Mouse (Mus musculus): ENCODE measurements at regions not wholly inside any gene's neighbourhood (a gene's known extent, or its start where the extent isn't known, plus 50 kb on each side); places are given as distances from the start of the nearest gene placed in this dataset.

GRCm38 (mm10) chr12:15649906-15650305 is 166.8 kb downstream of the Trib2 start:
- WGBS: 72% methylated on average over 4 of the region's 4 CpGs
- H3K36me3 ChIP-seq: no peaks in the 10 kb centered on the region
- no peak overlapping the region for H3K4me2 ChIP-seq (replicated peaks)
- no peaks in the 10 kb centered on the region for H3K4me1 ChIP-seq
- H3K27me3 ChIP-seq (replicated peaks): no peaks in the 10 kb centered on the region
- no peak overlapping the region for H3K9ac ChIP-seq
- H3K9me3 ChIP-seq: no peaks in the 10 kb centered on the region
- ATAC-seq (ENCODE audit: low FRiP score, low read depth): no peak
- H3K27ac ChIP-seq: no peak overlapping the region
- H3K4me3 ChIP-seq: no peak overlapping the region

GRCm38 (mm10) chr12:15649226-15649625 is 167.5 kb downstream of the Trib2 start:
- Histone ChIP-seq H3K9me3 (no peaks in the 10 kb centered on the region), H3K27me3 (replicated peaks) (no peaks in the 10 kb centered on the region), H3K4me3 (no peak overlapping the region), H3K36me3 (no peaks in the 10 kb centered on the region), H3K4me1 (no peaks in the 10 kb centered on the region), H3K4me2 (replicated peaks) (no peak overlapping the region), H3K27ac (no peak overlapping the region), H3K9ac (no peak overlapping the region)
- 83% methylated on average over 1 of the region's 1 CpGs for WGBS
- ATAC-seq (ENCODE audit: low FRiP score, low read depth): no peak

GRCm38 (mm10) chr12:15644074-15644672 is 172.5 kb downstream of the Trib2 start:
- Histone ChIP-seq H3K4me1 (0 out of 2 replicates have a peak, but pooled peaks cover 3% of the 10 kb centered on the region), H3K4me3 (no peak overlapping the region), H3K27me3 (replicated peaks) (no peaks in the 10 kb centered on the region), H3K9me3 (no peaks in the 10 kb centered on the region), H3K36me3 (no peaks in the 10 kb centered on the region), H3K9ac (no peak overlapping the region), H3K27ac (no peak overlapping the region), H3K4me2 (replicated peaks) (no peak overlapping the region)
- ATAC-seq (ENCODE audit: low FRiP score, low read depth): no peak
- WGBS: 66% methylated on average over 9 of the region's 9 CpGs

- Histone ChIP-seq H3K27ac (no peak overlapping the region), H3K4me2 (replicated peaks) (no peak overlapping the region), H3K27me3 (replicated peaks) (no peaks in the 10 kb centered on the region), H3K9ac (no peak overlapping the region), H3K9me3 (no peaks in the 10 kb centered on the region), H3K36me3 (no peaks in the 10 kb centered on the region), H3K4me1 (peaks cover 5% of the 10 kb centered on the region; the same call in 1 of the 2 replicates), H3K4me3 (no peak overlapping the region)
- no peak for ATAC-seq (ENCODE audit: low FRiP score, low read depth)
- WGBS: 75% methylated on average over 3 of the region's 3 CpGs
Observed at GRCm38 (mm10) chr12:15643669-15644068, 173.1 kb downstream of the Trib2 start.

GRCm38 (mm10) chr12:15640320-15640719 is 176.4 kb downstream of the Trib2 start:
- ATAC-seq (ENCODE audit: low FRiP score, low read depth): no peak
- peaks cover 5% of the 10 kb centered on the region; the same call in 1 of the 2 replicates for H3K4me1 ChIP-seq
- 68% methylated on average over 5 of the region's 5 CpGs for WGBS
- no peak overlapping the region for H3K27ac ChIP-seq
- H3K36me3 ChIP-seq: no peaks in the 10 kb centered on the region
- no peaks in the 10 kb centered on the region for H3K27me3 ChIP-seq (replicated peaks)
- H3K4me2 ChIP-seq (replicated peaks): no peak overlapping the region
- H3K9ac ChIP-seq: no peak overlapping the region
- no peak overlapping the region for H3K4me3 ChIP-seq
- no peaks in the 10 kb centered on the region for H3K9me3 ChIP-seq

GRCm38 (mm10) chr12:15629971-15630370 is 186.8 kb downstream of the Trib2 start:
- 77% methylated on average over 3 of the region's 3 CpGs for WGBS
- Histone ChIP-seq H3K4me2 (replicated peaks) (no peak overlapping the region), H3K36me3 (no peaks in the 10 kb centered on the region), H3K9ac (no peak overlapping the region), H3K9me3 (no peaks in the 10 kb centered on the region), H3K4me1 (no peaks in the 10 kb centered on the region), H3K4me3 (no peak overlapping the region), H3K27ac (no peak overlapping the region), H3K27me3 (replicated peaks) (no peaks in the 10 kb centered on the region)
- ATAC-seq (ENCODE audit: low FRiP score, low read depth): no peak

GRCm38 (mm10) chr12:15619521-15619920 is 197.2 kb downstream of the Trib2 start:
- 89% methylated on average over 2 of the region's 2 CpGs for WGBS
- no peak overlapping the region for H3K9ac ChIP-seq
- ATAC-seq (ENCODE audit: low FRiP score, low read depth): no peak

GRCm38 (mm10) chr12:15617312-15617711 is 199.4 kb downstream of the Trib2 start:
- no peak for ATAC-seq (ENCODE audit: low FRiP score, low read depth)
- H3K27me3 ChIP-seq (replicated peaks): no peaks in the 10 kb centered on the region
- no peak overlapping the region for H3K9ac ChIP-seq
- no peaks in the 10 kb centered on the region for H3K9me3 ChIP-seq
- WGBS: 59% methylated on average over 1 of the region's 1 CpGs
- no peak overlapping the region for H3K4me3 ChIP-seq
- H3K4me1 ChIP-seq: no peaks in the 10 kb centered on the region
- H3K36me3 ChIP-seq: no peaks in the 10 kb centered on the region
- H3K27ac ChIP-seq: no peak overlapping the region
- H3K4me2 ChIP-seq (replicated peaks): no peak overlapping the region

More at GRCm38 (mm10) chr12:15619521-15619920, 197.2 kb downstream of the Trib2 start:
- no peak overlapping the region for H3K4me3 ChIP-seq
- no peak overlapping the region for H3K27ac ChIP-seq
- no peak overlapping the region for H3K4me2 ChIP-seq (replicated peaks)
- no peaks in the 10 kb centered on the region for H3K36me3 ChIP-seq
- H3K27me3 ChIP-seq (replicated peaks): no peaks in the 10 kb centered on the region
- no peaks in the 10 kb centered on the region for H3K9me3 ChIP-seq
- H3K4me1 ChIP-seq: no peaks in the 10 kb centered on the region

GRCm38 (mm10) chr12:15611847-15612580 is 204.7 kb downstream of the Trib2 start:
- H3K4me3 ChIP-seq: no peak overlapping the region
- no peak overlapping the region for H3K4me2 ChIP-seq (replicated peaks)
- no peaks in the 10 kb centered on the region for H3K9me3 ChIP-seq
- no peak overlapping the region for H3K9ac ChIP-seq
- ATAC-seq (ENCODE audit: low FRiP score, low read depth): no peak
- no peaks in the 10 kb centered on the region for H3K4me1 ChIP-seq
- H3K27ac ChIP-seq: no peak overlapping the region
- H3K36me3 ChIP-seq: no peaks in the 10 kb centered on the region
- H3K27me3 ChIP-seq (replicated peaks): no peaks in the 10 kb centered on the region
- 79% methylated on average over 5 of the region's 5 CpGs for WGBS

GRCm38 (mm10) chr12:15607091-15607490 is 209.6 kb downstream of the Trib2 start:
- 87% methylated on average over 1 of the region's 1 CpGs for WGBS
- Histone ChIP-seq H3K9me3 (no peaks in the 10 kb centered on the region), H3K36me3 (no peaks in the 10 kb centered on the region), H3K9ac (no peak overlapping the region), H3K27me3 (replicated peaks) (no peaks in the 10 kb centered on the region), H3K4me1 (peaks cover 6% of the 10 kb centered on the region; the same call in 1 of the 2 replicates), H3K27ac (no peak overlapping the region), H3K4me3 (no peak overlapping the region), H3K4me2 (replicated peaks) (no peak overlapping the region)
- no peak for ATAC-seq (ENCODE audit: low FRiP score, low read depth)

GRCm38 (mm10) chr12:15606095-15606494 is 210.6 kb downstream of the Trib2 start:
- Histone ChIP-seq H3K4me1 (peaks cover 6% of the 10 kb centered on the region; the same call in 1 of the 2 replicates), H3K4me2 (replicated peaks) (no peak overlapping the region), H3K9ac (no peak overlapping the region), H3K27ac (no peak overlapping the region), H3K4me3 (no peak overlapping the region), H3K9me3 (no peaks in the 10 kb centered on the region), H3K36me3 (no peaks in the 10 kb centered on the region), H3K27me3 (replicated peaks) (no peaks in the 10 kb centered on the region)
- ATAC-seq (ENCODE audit: low FRiP score, low read depth): no peak
- 76% methylated on average over 4 of the region's 4 CpGs for WGBS

- H3K9me3 ChIP-seq: no peaks in the 10 kb centered on the region
- H3K4me1 ChIP-seq: peaks cover 6% of the 10 kb centered on the region; the same call in 1 of the 2 replicates
- no peak overlapping the region for H3K4me3 ChIP-seq
- H3K36me3 ChIP-seq: no peaks in the 10 kb centered on the region
- 90% methylated on average over 1 of the region's 1 CpGs for WGBS
- ATAC-seq (ENCODE audit: low FRiP score, low read depth): no peak
- H3K27me3 ChIP-seq (replicated peaks): no peaks in the 10 kb centered on the region
- no peak overlapping the region for H3K4me2 ChIP-seq (replicated peaks)
- H3K27ac ChIP-seq: no peak overlapping the region
- H3K9ac ChIP-seq: no peak overlapping the region
Observed at GRCm38 (mm10) chr12:15604630-15605029, 212.1 kb downstream of the Trib2 start.

- WGBS: 66% methylated on average over 5 of the region's 5 CpGs
- Histone ChIP-seq H3K27me3 (replicated peaks) (no peaks in the 10 kb centered on the region), H3K36me3 (no peaks in the 10 kb centered on the region), H3K27ac (no peak overlapping the region), H3K4me1 (peaks cover 6% of the 10 kb centered on the region; the same call in 1 of the 2 replicates), H3K4me3 (no peak overlapping the region), H3K9me3 (no peaks in the 10 kb centered on the region), H3K9ac (no peak overlapping the region), H3K4me2 (replicated peaks) (no peak overlapping the region)
- no peak for ATAC-seq (ENCODE audit: low FRiP score, low read depth)
Observed at GRCm38 (mm10) chr12:15603885-15604284, 212.8 kb downstream of the Trib2 start.

Data from neural tube, embryonic 12.5 days (tissue).